Mouse (Mus musculus) intestine, postnatal 0 days (tissue): ENCODE data around the gene Olfr1212. TPM values are rescaled to one million over a fixed set of nuclear protein-coding genes. Genes with fewer than 3 reads are reported as not detected.

Experiments used
- ATAC-seq: fragments of 200-750 bp; cut with Nextera tagmentation; 2 replicates; pipeline ENCODE4 v1.8.0; 2017; ENCODE audit warnings: mild to moderate bottlenecking, moderate TSS enrichment, moderate library complexity
- H3K27ac ChIP-seq: fragments of 300-500 bp; sonication (generic); 2 replicates; pipeline ENCODE4 v1.5.1; 2014; ENCODE audit warnings: mild to moderate bottlenecking, low read depth, low read length, moderate library complexity
- H3K27me3 ChIP-seq: fragments of 300-500 bp; sonication (generic); replicated peaks from 2 replicates; pipeline ENCODE4 v1.6.1; 2014; ENCODE audit warnings: low read length, mixed read lengths; ENCODE audit not compliant: control insufficient read depth, insufficient read depth
- H3K36me3 ChIP-seq: fragments of 300-500 bp; sonication (generic); 2 replicates; pipeline ENCODE4 v1.6.1; 2014; ENCODE audit warnings: mild to moderate bottlenecking, moderate library complexity; ENCODE audit not compliant: control insufficient read depth, insufficient read depth
- H3K4me1 ChIP-seq: fragments of 300-500 bp; sonication (generic); replicated peaks from 2 replicates; pipeline ENCODE4 v1.6.1; 2014; ENCODE audit warnings: antibody characterized with exemption, low read length, mixed read lengths; ENCODE audit not compliant: control insufficient read depth, insufficient read depth
- H3K4me2 ChIP-seq: fragments of 300-500 bp; sonication (generic); replicated peaks from 2 replicates; pipeline ENCODE4 v1.6.1; 2014; ENCODE audit warnings: low read depth, mild to moderate bottlenecking, moderate library complexity
- H3K4me3 ChIP-seq: fragments of 300-500 bp; sonication (generic); 2 replicates; pipeline ENCODE4 v1.5.1; 2014; ENCODE audit warnings: low read depth, low read length
- H3K9ac ChIP-seq: fragments of 300-500 bp; sonication (generic); 2 replicates; pipeline ENCODE4 v1.6.1; 2014; ENCODE audit warnings: mild to moderate bottlenecking, low read depth, low read length
- H3K9me3 ChIP-seq: fragments of 300-500 bp; sonication (generic); 2 replicates; pipeline ENCODE4 v1.6.1; 2016; ENCODE audit warnings: mixed run types; ENCODE audit not compliant: control insufficient read depth
- CTCF ChIP-seq: sonication (generic); IDR thresholded peaks from 2 replicates; pipeline ENCODE4 v1.5.1; 2016; ENCODE audit warnings: low read depth, mild to moderate bottlenecking, control low read depth, antibody characterized with exemption, moderate library complexity
- WGBS: fragments of 180-500 bp; shearing (Covaris S2); extraction: QIAGEN DNeasy Blood & Tissue Kit; methylation state at CpG from one replicate; pipeline ENCODE4 v1.1.7; 2014; 5-methylcytosine and 5-hydroxymethylcytosine counted together
- polyA plus RNA-seq: library from polyadenylated mRNA; unstranded; fragments of >200 nt; fragmentation: Nextera tagmentation; extraction: Ambion mirVana; gene quantifications from 2 replicates; pipeline ENCODE4 v1.2.1, GENCODE M21; 2015

The Olfr1212 gene
- polyA plus RNA-seq, result not detected in 2 replicates

- H3K27ac ChIP-seq, result no peak within 1 kb of the TSS
- H3K4me3 ChIP-seq, result no peak within 1 kb of the TSS
- H3K9me3 ChIP-seq, result no peaks in the 10 kb centered on the region
- ATAC-seq, result no peak
- no peaks in the 10 kb centered on the region for H3K27me3 ChIP-seq
- H3K9ac ChIP-seq, result no peak within 1 kb of the TSS
- TF ChIP-seq CTCF, result no peak
- H3K36me3 ChIP-seq, result no peaks in the 10 kb centered on the region
- no peaks in the 10 kb centered on the region for H3K4me1 ChIP-seq
- no peak within 1 kb of the TSS for H3K4me2 ChIP-seq
Measured at GRCm38 (mm10) chr2:88953669-88954068, at the start of gene Olfr1212. Olfr1212 (plus strand) TSS chr2:88953969.

- no peaks in the 10 kb centered on the region for H3K36me3 ChIP-seq
- ATAC-seq, result no peak
- no peak within 1 kb of the TSS for H3K4me3 ChIP-seq
- H3K4me1 ChIP-seq, result no peaks in the 10 kb centered on the region
- H3K9ac ChIP-seq, result no peak within 1 kb of the TSS
- 88% methylated on average over 3 of the region's 3 CpGs for WGBS
- H3K4me2 ChIP-seq, result no peak within 1 kb of the TSS
- no peak within 1 kb of the TSS for H3K27ac ChIP-seq
- no peaks in the 10 kb centered on the region for H3K9me3 ChIP-seq
- no peak for TF ChIP-seq CTCF
- no peaks in the 10 kb centered on the region for H3K27me3 ChIP-seq
Measured at GRCm38 (mm10) chr2:88915057-88915456, 38.7 kb upstream of the Olfr1212 start, which contains the start of gene Olfr1209. Olfr1209 (minus strand) TSS chr2:88915157.

- no peak within 1 kb of the TSS for H3K9ac ChIP-seq
- no peak for TF ChIP-seq CTCF
- no peaks in the 10 kb centered on the region for H3K27me3 ChIP-seq
- 86% methylated on average over 1 of the region's 1 CpGs for WGBS
- no peaks in the 10 kb centered on the region for H3K9me3 ChIP-seq
- no peaks in the 10 kb centered on the region for H3K36me3 ChIP-seq
- ATAC-seq, result no peak
- no peak within 1 kb of the TSS for H3K27ac ChIP-seq
- H3K4me3 ChIP-seq, result no peak within 1 kb of the TSS
- H3K4me2 ChIP-seq, result no peak within 1 kb of the TSS
- no peaks in the 10 kb centered on the region for H3K4me1 ChIP-seq
Measured at GRCm38 (mm10) chr2:88938011-88938410, 15.8 kb upstream of the Olfr1212 start, which contains the start of gene Olfr1211. Olfr1211 (minus strand) TSS chr2:88938111.

- H3K4me3 ChIP-seq, result no peak within 1 kb of the TSS
- H3K27ac ChIP-seq, result no peak within 1 kb of the TSS
- no peak for ATAC-seq
- no peaks in the 10 kb centered on the region for H3K36me3 ChIP-seq
- H3K4me2 ChIP-seq, result no peak within 1 kb of the TSS
- H3K27me3 ChIP-seq, result no peaks in the 10 kb centered on the region
- H3K4me1 ChIP-seq, result no peaks in the 10 kb centered on the region
- no peaks in the 10 kb centered on the region for H3K9me3 ChIP-seq
- TF ChIP-seq CTCF, result no peak
- H3K9ac ChIP-seq, result no peak within 1 kb of the TSS
- 78% methylated on average over 1 of the region's 1 CpGs for WGBS
Measured at GRCm38 (mm10) chr2:88980181-88980580, 26.4 kb downstream of the Olfr1212 start, which contains the start of gene Gm13762. Gm13762 (minus strand) TSS chr2:88980281.

- Histone ChIP-seq H3K4me1 (no peaks in the 10 kb centered on the region), H3K4me3 (no peak within 1 kb of the TSS), H3K27ac (no peak within 1 kb of the TSS), H3K4me2 (no peak within 1 kb of the TSS), H3K9ac (no peak within 1 kb of the TSS), H3K27me3 (no peaks in the 10 kb centered on the region), H3K9me3 (no peaks in the 10 kb centered on the region), H3K36me3 (no peaks in the 10 kb centered on the region)
- WGBS, result 76% methylated on average over 1 of the region's 1 CpGs
- no peak for ATAC-seq
- no peak for TF ChIP-seq CTCF
Measured at GRCm38 (mm10) chr2:88992553-88992952, 38.8 kb downstream of the Olfr1212 start, which contains the start of gene Olfr1214. Olfr1214 (minus strand) TSS chr2:88992653.

GRCm38 (mm10) chr2:89006873-89007272, 53.1 kb downstream of the Olfr1212 start, which contains the start of gene Olfr1215:
Olfr1215 (minus strand) TSS chr2:89006973.
- H3K4me1 ChIP-seq, result no peaks in the 10 kb centered on the region
- no peak for TF ChIP-seq CTCF
- H3K27me3 ChIP-seq, result no peaks in the 10 kb centered on the region
- no peak within 1 kb of the TSS for H3K9ac ChIP-seq
- 74% methylated on average over 2 of the region's 2 CpGs for WGBS
- ATAC-seq, result no peak
- no peak within 1 kb of the TSS for H3K4me2 ChIP-seq
- no peaks in the 10 kb centered on the region for H3K9me3 ChIP-seq
- H3K4me3 ChIP-seq, result no peak within 1 kb of the TSS
- no peaks in the 10 kb centered on the region for H3K36me3 ChIP-seq
- no peak within 1 kb of the TSS for H3K27ac ChIP-seq

Other genes with a start within 250 kb of the Olfr1212 start
- gene Olfr1196, start 249.4 kb upstream of the Olfr1212 start, polyA plus RNA-seq, result not detected in 2 replicates
- gene Olfr1197, start 221.6 kb upstream of the Olfr1212 start, polyA plus RNA-seq, result not detected in 2 replicates
- gene Olfr1198, start 202.6 kb upstream of the Olfr1212 start, polyA plus RNA-seq, result not detected in 2 replicates
- gene Olfr1199, start 193.5 kb upstream of the Olfr1212 start, polyA plus RNA-seq, result not detected in 2 replicates
- gene Olfr1200, start 183.5 kb upstream of the Olfr1212 start, polyA plus RNA-seq, result not detected in 2 replicates
- gene Olfr1201, start 160.9 kb upstream of the Olfr1212 start, polyA plus RNA-seq, result not detected in 2 replicates
- gene Olfr1202, start 139.5 kb upstream of the Olfr1212 start, polyA plus RNA-seq, result not detected in 2 replicates
- gene Olfr1205, start 124.2 kb upstream of the Olfr1212 start, polyA plus RNA-seq, result not detected in 2 replicates
- not detected in 2 replicates for gene Olfr1204, start 104.7 kb upstream of the Olfr1212 start, polyA plus RNA-seq
- not detected in 2 replicates for gene Olfr1206, start 90.7 kb upstream of the Olfr1212 start, polyA plus RNA-seq
- gene Olfr1208, start 51.7 kb upstream of the Olfr1212 start, polyA plus RNA-seq, result not detected in 2 replicates
- not detected in 2 replicates for gene Olfr1209, start 38.8 kb upstream of the Olfr1212 start, polyA plus RNA-seq
- not detected in 2 replicates for gene Olfr1211, start 15.9 kb upstream of the Olfr1212 start, polyA plus RNA-seq
- gene Gm13762, start 26.3 kb downstream of the Olfr1212 start, polyA plus RNA-seq, result not detected in 2 replicates
- not detected in 2 replicates for gene Olfr1214, start 38.7 kb downstream of the Olfr1212 start, polyA plus RNA-seq
- gene Olfr1215, start 53.0 kb downstream of the Olfr1212 start, polyA plus RNA-seq, result not detected in 2 replicates
- gene Olfr1216, start 64.4 kb downstream of the Olfr1212 start, polyA plus RNA-seq, result not detected in 2 replicates
- gene Olfr1217, start 78.1 kb downstream of the Olfr1212 start, polyA plus RNA-seq, result not detected in 2 replicates
- not detected in 2 replicates for gene Olfr1218, start 107.2 kb downstream of the Olfr1212 start, polyA plus RNA-seq
- not detected in 2 replicates for gene Olfr1219, start 129.5 kb downstream of the Olfr1212 start, polyA plus RNA-seq
- not detected in 2 replicates for gene Olfr1220, start 152.9 kb downstream of the Olfr1212 start, polyA plus RNA-seq
- not detected in 2 replicates for gene Olfr1221, start 163.3 kb downstream of the Olfr1212 start, polyA plus RNA-seq
- not detected in 2 replicates for gene Olfr1222, start 179.1 kb downstream of the Olfr1212 start, polyA plus RNA-seq
- gene Olfr1223, start 197.6 kb downstream of the Olfr1212 start, polyA plus RNA-seq, result not detected in 2 replicates
- gene Olfr1224-ps1, start 210.1 kb downstream of the Olfr1212 start, polyA plus RNA-seq, result not detected in 2 replicates
- not detected in 2 replicates for gene Olfr1225, start 220.7 kb downstream of the Olfr1212 start, polyA plus RNA-seq
- not detected in 2 replicates for gene Olfr1226, start 246.1 kb downstream of the Olfr1212 start, polyA plus RNA-seq